Mouse (Mus musculus): ENCODE data around the gene Sertad2. TPM values are rescaled to one million over a fixed set of nuclear protein-coding genes. Genes with fewer than 3 reads are reported as not detected.
A peak's percentile ranks its signal among the peaks of the same experiment; 100 is the strongest.

Gene Sertad2
- 36.4 and 40.5 TPM in 2 replicates for polyA plus RNA-seq (2011; ENCODE audit: insufficient read length, low read depth, missing spikeins)

- H3K4me3 ChIP-seq (ENCODE audit: insufficient read depth, low read length), result peak within 1 kb of the TSS; percentile 82
- TF ChIP-seq POLR2A (IDR thresholded peaks at IDR 0.05; ENCODE audit: low read depth, low read length) (peak; percentile 88), CTCF (IDR thresholded peaks at IDR 0.05; ENCODE audit: borderline replicate concordance, insufficient read depth, low read length) (no peak)
Measured at GRCm38 (mm10) chr11:20542739-20543452, at the start of gene Sertad2. Gene Sertad2 (plus strand): TSS chr11:20543253.

GRCm38 (mm10) chr11:20493922-20494626 lies 49.0 kb upstream of the Sertad2 start:
- TF ChIP-seq POLR2A (IDR thresholded peaks at IDR 0.05; ENCODE audit: low read depth, low read length) (no peak), CTCF (IDR thresholded peaks at IDR 0.05; ENCODE audit: borderline replicate concordance, insufficient read depth, low read length) (no peak)
- Histone ChIP-seq H3K4me3 (ENCODE audit: insufficient read depth, low read length) (no peak overlapping the region), H3K27ac (ENCODE audit: insufficient read depth, low read length) (no peak overlapping the region), H3K4me1 (ENCODE audit: control insufficient read depth, insufficient read depth, low read length) (no peaks in the 10 kb centered on the region)

More at GRCm38 (mm10) chr11:20542739-20543452, at the start of gene Sertad2:
- H3K27ac ChIP-seq (ENCODE audit: insufficient read depth, low read length), result peak within 1 kb of the TSS; percentile 88
- peaks cover 7% of the 10 kb centered on the region for H3K4me1 ChIP-seq (ENCODE audit: control insufficient read depth, insufficient read depth, low read length)

DNA sequence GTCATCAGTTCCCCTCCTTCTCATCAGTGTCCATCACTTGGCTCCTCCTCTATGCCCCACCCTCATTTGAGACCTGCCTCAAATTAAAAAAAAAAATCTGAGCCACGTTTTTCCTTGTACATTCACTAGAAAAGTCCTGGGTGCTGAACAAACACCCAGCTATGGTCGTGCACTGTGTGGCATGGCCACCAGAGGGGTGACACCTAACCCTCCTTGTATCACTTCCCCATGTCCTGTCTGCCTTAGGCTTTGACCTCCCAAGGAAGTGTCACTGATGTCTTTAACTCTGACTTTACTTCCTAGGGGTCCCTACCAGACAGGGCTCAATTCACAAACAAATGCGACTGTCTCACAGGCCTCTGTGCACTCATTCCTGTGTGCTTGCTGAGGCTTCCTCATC lies 42.5 kb upstream of the Sertad2 start:
- no peak overlapping the region for H3K4me3 ChIP-seq (ENCODE audit: insufficient read depth, low read length)
- TF ChIP-seq CTCF (IDR thresholded peaks at IDR 0.05; ENCODE audit: borderline replicate concordance, insufficient read depth, low read length) (no peak), POLR2A (IDR thresholded peaks at IDR 0.05; ENCODE audit: low read depth, low read length) (no peak)
- H3K27ac ChIP-seq (ENCODE audit: insufficient read depth, low read length), result no peak overlapping the region
- H3K4me1 ChIP-seq (ENCODE audit: control insufficient read depth, insufficient read depth, low read length), result no peaks in the 10 kb centered on the region

GRCm38 (mm10) chr11:20501160-20501955 lies 41.7 kb upstream of the Sertad2 start:
- no peaks in the 10 kb centered on the region for H3K4me1 ChIP-seq (ENCODE audit: control insufficient read depth, insufficient read depth, low read length)
- no peak overlapping the region for H3K4me3 ChIP-seq (ENCODE audit: insufficient read depth, low read length)
- no peak overlapping the region for H3K27ac ChIP-seq (ENCODE audit: insufficient read depth, low read length)
- TF ChIP-seq POLR2A (IDR thresholded peaks at IDR 0.05; ENCODE audit: low read depth, low read length), result no peak
- TF ChIP-seq CTCF (IDR thresholded peaks at IDR 0.05; ENCODE audit: borderline replicate concordance, insufficient read depth, low read length), result no peak

- Histone ChIP-seq H3K4me3 (ENCODE audit: insufficient read depth, low read length) (no peak overlapping the region), H3K4me1 (ENCODE audit: control insufficient read depth, insufficient read depth, low read length) (no peaks in the 10 kb centered on the region; the same call in 1 of the 2 replicates), H3K27ac (ENCODE audit: insufficient read depth, low read length) (no peak overlapping the region)
- TF ChIP-seq POLR2A (IDR thresholded peaks at IDR 0.05; ENCODE audit: low read depth, low read length) (no peak), CTCF (IDR thresholded peaks at IDR 0.05; ENCODE audit: borderline replicate concordance, insufficient read depth, low read length) (no peak)
Measured at GRCm38 (mm10) chr11:20513574-20513973, 29.5 kb upstream of the Sertad2 start.

GRCm38 (mm10) chr11:20514757-20515156 lies 28.3 kb upstream of the Sertad2 start:
- TF ChIP-seq CTCF (IDR thresholded peaks at IDR 0.05; ENCODE audit: borderline replicate concordance, insufficient read depth, low read length) (no peak), POLR2A (IDR thresholded peaks at IDR 0.05; ENCODE audit: low read depth, low read length) (no peak)
- Histone ChIP-seq H3K4me1 (ENCODE audit: control insufficient read depth, insufficient read depth, low read length) (no peaks in the 10 kb centered on the region; the same call in 1 of the 2 replicates), H3K27ac (ENCODE audit: insufficient read depth, low read length) (no peak overlapping the region), H3K4me3 (ENCODE audit: insufficient read depth, low read length) (no peak overlapping the region)

DNA sequence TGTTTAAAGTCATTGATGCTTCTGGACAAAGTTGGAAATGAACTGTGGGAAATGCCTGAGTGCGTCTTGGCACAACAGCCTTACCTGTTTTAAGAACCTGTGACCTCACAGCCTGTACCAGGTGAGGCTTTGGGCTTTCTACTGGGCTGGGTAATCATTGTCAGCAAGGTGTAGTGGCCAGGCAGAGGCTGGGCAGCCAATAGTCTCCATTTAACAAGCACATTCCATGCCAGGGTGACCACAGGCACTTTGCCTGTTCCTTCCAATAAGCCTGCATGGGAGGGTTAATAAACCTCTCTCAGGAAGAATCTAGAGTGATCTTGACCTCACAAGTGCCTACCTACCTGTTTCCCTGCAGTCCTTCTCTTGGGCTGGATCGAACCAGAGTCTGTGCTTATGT lies 21.7 kb upstream of the Sertad2 start:
- TF ChIP-seq POLR2A (IDR thresholded peaks at IDR 0.05; ENCODE audit: low read depth, low read length), result no peak
- TF ChIP-seq CTCF (IDR thresholded peaks at IDR 0.05; ENCODE audit: borderline replicate concordance, insufficient read depth, low read length), result no peak
- Histone ChIP-seq H3K27ac (ENCODE audit: insufficient read depth, low read length) (no peak overlapping the region), H3K4me3 (ENCODE audit: insufficient read depth, low read length) (no peak overlapping the region), H3K4me1 (ENCODE audit: control insufficient read depth, insufficient read depth, low read length) (no peaks in the 10 kb centered on the region)

DNA sequence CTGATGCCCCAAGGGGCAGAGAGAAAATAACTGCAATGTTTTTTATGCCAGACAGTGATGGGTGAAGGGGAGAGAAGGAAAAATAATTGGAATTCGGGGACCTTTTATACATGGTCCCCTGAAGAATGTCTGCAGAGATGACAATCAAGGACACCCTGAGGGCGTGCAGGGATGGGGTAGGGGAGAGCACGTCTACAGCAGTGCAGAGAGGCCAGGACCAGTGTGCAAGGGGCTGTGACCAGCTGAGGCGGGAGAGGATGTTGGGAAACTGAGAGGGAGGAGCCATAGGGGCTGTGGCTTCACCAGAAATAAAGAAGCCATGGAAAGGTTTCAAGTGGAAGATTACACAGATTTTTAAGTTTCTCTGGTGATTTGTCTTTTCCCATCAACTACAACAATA lies 20.3 kb upstream of the Sertad2 start:
- Histone ChIP-seq H3K4me1 (ENCODE audit: control insufficient read depth, insufficient read depth, low read length) (no peaks in the 10 kb centered on the region), H3K27ac (ENCODE audit: insufficient read depth, low read length) (no peak overlapping the region), H3K4me3 (ENCODE audit: insufficient read depth, low read length) (no peak overlapping the region)
- TF ChIP-seq CTCF (IDR thresholded peaks at IDR 0.05; ENCODE audit: borderline replicate concordance, insufficient read depth, low read length), result no peak
- TF ChIP-seq POLR2A (IDR thresholded peaks at IDR 0.05; ENCODE audit: low read depth, low read length), result no peak

GRCm38 (mm10) chr11:20524435-20524834 lies 18.6 kb upstream of the Sertad2 start:
- TF ChIP-seq CTCF (IDR thresholded peaks at IDR 0.05; ENCODE audit: borderline replicate concordance, insufficient read depth, low read length) (no peak), POLR2A (IDR thresholded peaks at IDR 0.05; ENCODE audit: low read depth, low read length) (no peak)
- Histone ChIP-seq H3K4me3 (ENCODE audit: insufficient read depth, low read length) (no peak overlapping the region), H3K4me1 (ENCODE audit: control insufficient read depth, insufficient read depth, low read length) (no peaks in the 10 kb centered on the region), H3K27ac (ENCODE audit: insufficient read depth, low read length) (no peak overlapping the region)

Measured in embryonic fibroblast, embryonic 13.5 days (primary cell).